Mouse (Mus musculus): ENCODE measurements around the gene Zfp622. TPM values are rescaled to one million over a fixed set of nuclear protein-coding genes. Genes with fewer than 3 reads are reported as not detected.
"Not testable (repeated sequence)": the region's sequence is repeated elsewhere in the genome, so short reads cannot be mapped to it uniquely, and the experiment has no call there.

Gene Zfp622
- polyA plus RNA-seq, 1 experiment from 2014 or later, result 31.7 TPM

GRCm38 (mm10) chr15:25984734-25985492, 747 bp downstream of the Zfp622 start:
- H3K4me1 ChIP-seq (replicated peaks), result peaks cover 20% of the 10 kb centered on the region
- no peak for DNase-seq (ENCODE audit: low spot score)

GRCm38 (mm10) chr15:25992992-25993727, 9.0 kb downstream of the Zfp622 start:
- 63% methylated on average over 8 of the region's 8 CpGs for WGBS
- no peak overlapping the region for H3K4me3 ChIP-seq
- H3K36me3 ChIP-seq, result peaks cover 85% of the 10 kb centered on the region
- no peaks in the 10 kb centered on the region for H3K9me3 ChIP-seq
- no peaks in the 10 kb centered on the region for H3K4me1 ChIP-seq (replicated peaks)
- DNase-seq (ENCODE audit: low spot score), result peak; percentile 29
- H3K27ac ChIP-seq, result no peak overlapping the region
- H3K27me3 ChIP-seq (ENCODE audit: insufficient read depth, poor library complexity, severe bottlenecking), result no peaks in the 10 kb centered on the region

More at GRCm38 (mm10) chr15:25984734-25985492, 747 bp downstream of the Zfp622 start:
- no peaks in the 10 kb centered on the region for H3K27me3 ChIP-seq (ENCODE audit: insufficient read depth, poor library complexity, severe bottlenecking)
- H3K4me3 ChIP-seq, result peak overlapping the region; percentile 99
- H3K9me3 ChIP-seq, result no peaks in the 10 kb centered on the region
- H3K36me3 ChIP-seq, result peaks cover 32% of the 10 kb centered on the region
- WGBS, result under 1% methylated on average over 71 of the region's 71 CpGs
- peak overlapping the region; percentile 90 for H3K27ac ChIP-seq

- Histone ChIP-seq H3K27me3 (ENCODE audit: insufficient read depth, poor library complexity, severe bottlenecking) (no peaks in the 10 kb centered on the region), H3K4me3 (no peak overlapping the region), H3K4me1 (replicated peaks) (no peaks in the 10 kb centered on the region), H3K27ac (no peak overlapping the region), H3K36me3 (peaks cover 68% of the 10 kb centered on the region), H3K9me3 (no peaks in the 10 kb centered on the region)
- no peak for DNase-seq (ENCODE audit: low spot score)
- WGBS, result 58% methylated on average over 2 of the region's 2 CpGs
Measured at GRCm38 (mm10) chr15:25995521-25995920, 11.4 kb downstream of the Zfp622 start.

DNA sequence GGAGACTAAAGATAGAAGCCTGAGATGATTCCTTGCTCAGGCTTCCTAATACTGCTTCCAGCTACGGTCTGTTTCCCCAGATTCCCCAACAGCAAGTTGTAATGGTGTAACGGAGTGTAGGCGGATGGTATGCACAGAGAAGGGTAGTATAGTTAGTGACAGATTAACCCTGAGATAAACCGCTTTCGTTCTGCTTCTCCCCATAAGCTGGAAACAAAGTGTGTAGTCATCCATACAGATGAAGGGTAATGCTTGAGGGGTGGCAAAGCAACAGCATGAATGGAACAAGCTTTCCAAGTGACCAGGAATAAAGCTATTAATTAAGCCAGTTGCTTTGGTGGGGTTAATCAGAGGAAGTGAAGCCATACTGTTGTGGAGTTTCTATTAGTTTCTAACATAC, 15.4 kb downstream of the Zfp622 start:
- 51% methylated on average over 5 of the region's 5 CpGs for WGBS

GRCm38 (mm10) chr15:26008621-26009020, 24.5 kb downstream of the Zfp622 start:
- H3K9me3 ChIP-seq, result no peaks in the 10 kb centered on the region
- H3K4me1 ChIP-seq (replicated peaks), result no peaks in the 10 kb centered on the region
- H3K4me3 ChIP-seq, result no peak overlapping the region
- H3K36me3 ChIP-seq, result no peaks in the 10 kb centered on the region
- H3K27me3 ChIP-seq (ENCODE audit: insufficient read depth, poor library complexity, severe bottlenecking), result no peaks in the 10 kb centered on the region
- no peak for DNase-seq (ENCODE audit: low spot score)
- WGBS, result 87% methylated on average over 3 of the region's 3 CpGs
- no peak overlapping the region for H3K27ac ChIP-seq

More for the DNA sequence above, 15.4 kb downstream of the Zfp622 start:
- not testable (repeated sequence) for H3K9me3 ChIP-seq; DNase-seq (ENCODE audit: low spot score); H3K4me3 ChIP-seq; H3K27me3 ChIP-seq (ENCODE audit: insufficient read depth, poor library complexity, severe bottlenecking); H3K4me1 ChIP-seq (replicated peaks); H3K27ac ChIP-seq
- H3K36me3 ChIP-seq, result peaks cover 33% of the 10 kb centered on the region

DNA sequence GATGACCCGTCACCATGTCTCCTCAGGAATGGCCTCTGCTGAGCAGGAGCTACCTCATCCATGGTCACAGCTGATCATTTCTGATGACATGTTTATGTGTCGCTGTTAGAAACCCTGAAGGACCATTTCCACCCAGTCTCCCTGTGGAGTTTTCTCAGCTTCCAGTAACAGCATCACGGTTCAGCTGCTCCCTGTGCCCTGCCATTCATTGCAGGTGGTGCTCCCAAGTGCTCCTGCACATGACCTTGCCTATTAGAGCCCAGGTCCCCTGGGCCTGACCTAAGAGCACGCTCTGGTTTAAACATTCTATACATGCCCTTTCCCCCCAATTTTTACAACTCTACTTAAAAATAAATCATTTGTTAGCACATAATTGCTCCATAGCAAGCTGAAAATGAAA, 28.7 kb downstream of the Zfp622 start:
- no peak for DNase-seq (ENCODE audit: low spot score)
- no peaks in the 10 kb centered on the region for H3K36me3 ChIP-seq
- H3K27ac ChIP-seq, result no peak overlapping the region

GRCm38 (mm10) chr15:26015979-26016665, 32.0 kb downstream of the Zfp622 start:
- Histone ChIP-seq H3K4me1 (replicated peaks) (0 out of 2 replicates have a peak, but pooled peaks cover 8% of the 10 kb centered on the region), H3K9me3 (no peaks in the 10 kb centered on the region), H3K27me3 (ENCODE audit: insufficient read depth, poor library complexity, severe bottlenecking) (no peaks in the 10 kb centered on the region), H3K27ac (no peak overlapping the region), H3K36me3 (no peaks in the 10 kb centered on the region), H3K4me3 (no peak overlapping the region)
- peak; percentile 71 for DNase-seq (ENCODE audit: low spot score)
- WGBS, result 39% methylated on average over 14 of the region's 14 CpGs

More for the DNA sequence above, 28.7 kb downstream of the Zfp622 start:
- Histone ChIP-seq H3K4me1 (replicated peaks) (0 out of 2 replicates have a peak, but pooled peaks cover 8% of the 10 kb centered on the region), H3K9me3 (no peaks in the 10 kb centered on the region), H3K4me3 (no peak overlapping the region), H3K27me3 (ENCODE audit: insufficient read depth, poor library complexity, severe bottlenecking) (no peaks in the 10 kb centered on the region)
- 62% methylated on average over 4 of the region's 4 CpGs for WGBS

DNA sequence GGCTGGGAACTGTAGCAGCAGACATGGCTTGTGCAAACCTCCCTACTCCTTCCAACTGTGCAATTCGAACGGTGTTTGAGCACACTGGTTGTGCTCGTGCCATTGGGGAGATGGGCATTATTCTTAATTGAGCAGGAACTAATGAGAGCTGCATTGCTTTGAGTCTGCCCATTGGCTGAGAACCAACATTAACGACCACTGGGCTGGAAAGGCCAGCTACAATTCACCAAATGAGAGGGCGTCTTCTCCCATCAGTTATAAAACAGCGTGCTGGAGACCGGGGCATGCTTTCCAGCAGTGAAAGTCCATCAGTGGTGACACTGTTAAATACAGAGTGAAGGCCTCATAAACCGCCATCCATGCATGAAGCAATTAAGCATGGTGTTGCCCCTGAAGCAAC, 37.6 kb downstream of the Zfp622 start:
- Histone ChIP-seq H3K27ac (no peak overlapping the region), H3K4me1 (replicated peaks) (no peaks in the 10 kb centered on the region), H3K27me3 (ENCODE audit: insufficient read depth, poor library complexity, severe bottlenecking) (no peaks in the 10 kb centered on the region), H3K36me3 (no peaks in the 10 kb centered on the region), H3K4me3 (no peak overlapping the region), H3K9me3 (no peaks in the 10 kb centered on the region)
- WGBS, result 69% methylated on average over 8 of the region's 8 CpGs
- DNase-seq (ENCODE audit: low spot score), result no peak

DNA sequence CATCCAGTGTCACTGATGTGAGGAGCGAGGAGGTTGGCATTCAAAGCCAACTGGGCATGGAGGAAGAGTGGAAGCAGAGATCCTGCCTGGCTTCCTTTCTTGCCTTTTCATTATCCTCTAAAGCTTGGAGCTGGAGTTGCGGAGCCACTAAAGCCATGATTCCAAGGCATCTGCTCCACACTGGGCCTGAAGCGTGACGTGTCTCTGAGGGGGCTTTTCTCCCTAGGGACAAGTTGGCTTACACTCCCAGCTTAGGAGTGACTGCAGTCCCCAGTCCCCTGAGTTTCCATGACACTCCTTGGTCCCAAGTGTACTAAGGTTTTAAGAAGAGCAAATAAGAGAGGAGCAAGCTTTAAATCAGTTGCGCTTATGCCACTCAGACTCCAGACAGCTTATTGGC, 38.5 kb downstream of the Zfp622 start:
- Histone ChIP-seq H3K4me3 (no peak overlapping the region), H3K36me3 (no peaks in the 10 kb centered on the region), H3K27me3 (ENCODE audit: insufficient read depth, poor library complexity, severe bottlenecking) (no peaks in the 10 kb centered on the region), H3K9me3 (no peaks in the 10 kb centered on the region), H3K4me1 (replicated peaks) (no peaks in the 10 kb centered on the region), H3K27ac (no peak overlapping the region)
- no peak for DNase-seq (ENCODE audit: low spot score)
- WGBS, result 84% methylated on average over 5 of the region's 5 CpGs

DNA sequence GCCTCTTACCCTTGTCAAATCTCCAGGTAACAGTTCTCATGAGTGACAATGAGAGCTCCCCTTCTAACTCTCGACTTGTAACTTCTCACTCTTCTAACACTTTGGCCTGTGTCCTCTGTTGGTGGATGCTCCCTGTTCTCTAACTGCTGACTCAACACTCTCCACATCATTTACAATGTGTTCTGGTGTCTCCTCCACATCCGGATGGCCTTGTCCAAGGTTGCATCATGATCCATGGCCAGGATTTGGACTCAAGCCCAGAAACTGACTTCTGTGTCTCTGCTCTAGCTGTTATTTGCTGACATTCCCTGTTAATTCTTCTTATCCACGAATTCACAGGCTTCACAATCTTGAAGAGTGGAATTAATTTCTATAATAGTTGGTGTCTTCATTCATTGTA, 47.5 kb downstream of the Zfp622 start:
- no peak overlapping the region for H3K4me3 ChIP-seq
- H3K4me1 ChIP-seq (replicated peaks), result no peaks in the 10 kb centered on the region
- no peak overlapping the region for H3K27ac ChIP-seq
- WGBS, result 80% methylated on average over 3 of the region's 3 CpGs
- no peak for DNase-seq (ENCODE audit: low spot score)
- no peaks in the 10 kb centered on the region for H3K9me3 ChIP-seq
- no peaks in the 10 kb centered on the region for H3K27me3 ChIP-seq (ENCODE audit: insufficient read depth, poor library complexity, severe bottlenecking)
- H3K36me3 ChIP-seq, result no peaks in the 10 kb centered on the region

DNA sequence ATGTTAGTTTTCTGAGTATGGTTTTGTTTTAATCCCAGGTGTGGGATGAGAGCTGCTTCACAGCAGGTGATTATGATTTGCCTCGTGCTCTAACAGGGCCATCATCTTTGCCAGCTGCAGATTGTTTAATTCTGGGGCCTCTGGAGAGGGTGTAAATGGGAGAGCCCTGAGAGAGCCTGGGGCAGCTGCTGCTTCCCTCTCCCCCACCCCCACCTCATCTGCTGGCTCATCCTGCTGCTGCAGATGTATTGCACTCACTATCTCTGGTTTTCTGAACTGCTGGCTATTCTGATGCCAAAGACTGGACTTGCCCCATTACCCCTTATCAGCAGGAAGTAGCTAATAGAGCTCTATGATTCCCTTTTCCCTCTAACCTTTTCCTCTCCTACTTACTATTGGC, 56.4 kb downstream of the Zfp622 start:
- no peak for DNase-seq (ENCODE audit: low spot score)
- Histone ChIP-seq H3K4me3 (no peak overlapping the region), H3K27me3 (ENCODE audit: insufficient read depth, poor library complexity, severe bottlenecking) (no peaks in the 10 kb centered on the region), H3K36me3 (no peaks in the 10 kb centered on the region), H3K9me3 (no peaks in the 10 kb centered on the region), H3K4me1 (replicated peaks) (no peaks in the 10 kb centered on the region), H3K27ac (no peak overlapping the region)
- 40% methylated on average over 1 of the region's 1 CpGs for WGBS

GRCm38 (mm10) chr15:26041196-26041947, 57.2 kb downstream of the Zfp622 start:
- no peaks in the 10 kb centered on the region for H3K27me3 ChIP-seq (ENCODE audit: insufficient read depth, poor library complexity, severe bottlenecking)
- no peaks in the 10 kb centered on the region for H3K4me1 ChIP-seq (replicated peaks)
- DNase-seq (ENCODE audit: low spot score), result no peak
- no peak overlapping the region for H3K4me3 ChIP-seq
- H3K9me3 ChIP-seq, result no peaks in the 10 kb centered on the region
- H3K27ac ChIP-seq, result no peak overlapping the region
- no peaks in the 10 kb centered on the region for H3K36me3 ChIP-seq
- WGBS, result 93% methylated on average over 2 of the region's 2 CpGs

All from hindbrain, embryonic 10.5 days (tissue).